Mouse (Mus musculus): Measurements from ENCODE around the gene Amigo2.

GRCm38 (mm10) chr15:97282572-97282881 lies 35.4 kb upstream of the Amigo2 start:
- no peak for TF ChIP-seq POLR2A (IDR thresholded peaks at IDR 0.05; ENCODE audit: borderline replicate concordance, extremely low read depth, low read depth, low read length)
- TF ChIP-seq CTCF (IDR thresholded peaks at IDR 0.05; ENCODE audit: insufficient read depth, low read length) = no peak

Data from lung, adult 2 months (tissue).